Mouse (Mus musculus) stomach, postnatal 0 days (tissue): ENCODE results near the gene Coro7.

Source experiments
- CTCF ChIP-seq: IDR thresholded peaks from 2 replicates; pipeline ENCODE4 v1.5.1; 2016; ENCODE audit warnings: antibody characterized with exemption, low read depth, mild to moderate bottlenecking, moderate library complexity
- EP300 ChIP-seq: optimal IDR thresholded peaks from 2 replicates; pipeline ENCODE3; 2016; ENCODE audit warnings: antibody characterized with exemption

DNA sequence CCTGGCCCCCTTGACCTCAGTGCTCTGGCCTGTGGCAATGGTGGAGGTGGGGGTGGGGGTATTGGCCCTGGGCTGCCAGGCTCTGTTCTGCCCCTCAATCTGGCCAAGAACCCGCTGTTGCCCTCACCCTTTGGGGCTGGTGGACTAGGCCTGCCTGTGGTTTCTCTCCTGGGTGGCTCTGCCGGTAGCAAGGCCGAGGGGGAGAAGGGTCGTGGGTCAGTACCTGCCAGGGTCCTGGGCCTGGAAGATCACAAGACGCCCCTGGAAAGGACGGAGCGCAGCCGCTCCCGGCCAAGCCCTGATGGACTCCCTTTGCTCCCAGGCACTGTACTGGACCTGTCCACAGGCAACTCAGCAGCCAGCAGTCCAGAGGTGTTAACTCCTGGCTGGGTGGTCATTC, 65.8 kb downstream of the Coro7 start:
- TF ChIP-seq CTCF (no peak), EP300 (no peak)
